27 mouse cellular contexts compared by ENCODE assay signal in the genomic region with DNA sequence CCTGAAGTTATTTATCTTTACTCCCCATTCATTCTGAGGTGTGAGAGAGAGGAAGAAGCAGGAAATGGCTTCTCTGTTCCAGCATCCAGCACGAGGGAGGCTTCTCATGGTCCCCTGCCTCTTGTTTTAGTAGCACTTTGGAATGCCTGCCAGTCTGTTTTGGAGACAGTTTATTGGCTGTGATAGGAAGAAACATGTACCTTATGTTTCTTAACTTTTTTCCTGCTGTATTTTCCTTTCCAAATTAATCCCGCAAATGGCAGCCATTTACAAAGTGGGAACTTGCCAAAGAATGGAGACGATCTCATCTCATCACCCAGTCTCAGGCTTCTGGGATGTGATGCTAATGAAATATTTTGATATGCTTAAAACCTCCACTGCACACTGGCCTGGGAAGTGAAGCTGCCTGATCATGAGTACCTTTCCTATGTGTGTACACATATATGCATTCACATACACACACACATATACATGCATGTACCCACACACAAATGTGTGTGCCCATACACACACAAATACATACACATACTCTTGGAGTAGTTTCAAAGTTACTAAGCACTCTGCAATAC.
"Had no signal": no experiment of that assay in that cellular context is flagged by ENCODE, and none has a peak within 500 bp of the region (broad histone marks: within the 10 kb centered on the region; RNA-seq: fewer than 3 reads in every experiment).

No protein-coding gene starts in this region.

- H3K9me3 ChIP-seq: heart, embryonic 13.5 days; heart, embryonic 15.5 days; hindbrain, embryonic 13.5 days; hindbrain, embryonic 15.5 days; kidney, embryonic 15.5 days; limb, embryonic 13.5 days; limb, embryonic 15.5 days; liver, embryonic 12.5 days had no signal

- H3K4me2 ChIP-seq: heart, embryonic 11.5 days; heart, embryonic 13.5 days; heart, embryonic 15.5 days; hindbrain, embryonic 13.5 days; hindbrain, embryonic 15.5 days; kidney, embryonic 15.5 days; limb, embryonic 13.5 days; limb, embryonic 15.5 days; liver, embryonic 12.5 days had no signal

- DNase-seq: gastrocnemius, postnatal 14 days; gastrocnemius, postnatal 36 days; heart, adult 11 months; heart, adult 2 months; heart, postnatal 14 days; heart, postnatal 36 days; kidney, adult 11 months; kidney, adult 2 months; kidney, adult 9 months; kidney, postnatal 14 days; kidney, postnatal 36 days; layer of hippocampus, adult 9-11 months; layer of hippocampus, postnatal 36 days; left cerebral cortex, postnatal 4 days had no signal

- ATAC-seq: hindbrain, postnatal 0 days; intestine, embryonic 16.5 days; liver, embryonic 12.5 days had no signal

- H3K4me3 ChIP-seq: heart, adult 2 months; heart, embryonic 13.5 days; heart, embryonic 15.5 days; hindbrain, embryonic 13.5 days; hindbrain, embryonic 15.5 days; kidney, embryonic 15.5 days; limb, embryonic 13.5 days; limb, embryonic 15.5 days; liver, embryonic 12.5 days had no signal

- H3K9ac ChIP-seq: heart, embryonic 13.5 days; heart, embryonic 15.5 days; hindbrain, embryonic 13.5 days; hindbrain, embryonic 15.5 days; kidney, embryonic 15.5 days; limb, embryonic 13.5 days; limb, embryonic 15.5 days; liver, embryonic 12.5 days; liver, embryonic 14.5 days had no signal

- H3K27me3 ChIP-seq: heart, embryonic 13.5 days; heart, embryonic 15.5 days; hindbrain, embryonic 13.5 days; hindbrain, embryonic 15.5 days; kidney, embryonic 15.5 days; limb, embryonic 13.5 days; limb, embryonic 15.5 days; liver, embryonic 12.5 days had no signal

- H3K4me1 ChIP-seq: heart, embryonic 13.5 days; heart, embryonic 15.5 days; hindbrain, embryonic 13.5 days; hindbrain, embryonic 15.5 days; kidney, embryonic 15.5 days; limb, embryonic 15.5 days; liver, embryonic 12.5 days had no signal

- H3K27ac ChIP-seq: heart, adult 2 months; heart, embryonic 13.5 days; heart, embryonic 15.5 days; hindbrain, embryonic 13.5 days; hindbrain, embryonic 15.5 days; hindbrain, postnatal 0 days; kidney, embryonic 15.5 days; kidney, postnatal 0 days; limb, embryonic 13.5 days; limb, embryonic 15.5 days; liver, embryonic 12.5 days; liver, embryonic 14.5 days had no signal

- H3K36me3 ChIP-seq: heart, embryonic 13.5 days; heart, embryonic 15.5 days; hindbrain, embryonic 13.5 days; hindbrain, embryonic 15.5 days; kidney, embryonic 15.5 days; limb, embryonic 13.5 days; limb, embryonic 15.5 days; liver, embryonic 12.5 days had no signal
